Mouse (Mus musculus) leukemia stem cell, adult 10-12 weeks (primary cell): ENCODE measurements around the gene Csf2rb. TPM values are rescaled to one million over a fixed set of nuclear protein-coding genes. Genes with fewer than 3 reads are reported as not detected.

Experiments
- polyA plus RNA-seq: library from polyadenylated mRNA; stranded (reverse); fragments of >175 nt; gene quantifications from 2 replicates; pipeline ENCODE4 v1.2.3, GENCODE M21; 2012; ENCODE audit warnings: low replicate concordance

The Csf2rb gene
- polyA plus RNA-seq, result 26.4 and 33.1 TPM in 2 replicates

GRCm38 (mm10) chr15:78325671-78326339, at the start of gene Csf2rb:
Gene Csf2rb (plus strand): TSS chr15:78325752.

GRCm38 (mm10) chr15:78305341-78305933, 20.1 kb upstream of the Csf2rb start, which contains the start of gene Csf2rb2:
Gene Csf2rb2 (minus strand): TSS chr15:78305721.

GRCm38 (mm10) chr15:78395478-78395962, 70.0 kb downstream of the Csf2rb start, which contains the start of gene Tex33:
Gene Tex33 (minus strand): TSS chr15:78395912.

Other genes starting within 250 kb of the Csf2rb start
- not detected in 2 replicates for gene Cacng2, start 205.7 kb upstream of the Csf2rb start, polyA plus RNA-seq
- gene Ift27, start 151.6 kb upstream of the Csf2rb start, polyA plus RNA-seq, result 116 and 190 TPM in 2 replicates
- not detected in 2 replicates for gene Pvalb, start 119.4 kb upstream of the Csf2rb start, polyA plus RNA-seq
- 9.5 and 9.8 TPM in 2 replicates for gene Ncf4, start 81.0 kb upstream of the Csf2rb start, polyA plus RNA-seq
- 14.7 and 20.1 TPM in 2 replicates for gene Csf2rb2, start 20.0 kb upstream of the Csf2rb start, polyA plus RNA-seq
- gene Tex33, start 70.2 kb downstream of the Csf2rb start, polyA plus RNA-seq, result not detected in 2 replicates
- gene Tst, start 80.2 kb downstream of the Csf2rb start, polyA plus RNA-seq, result 7.0 and 16.7 TPM in 2 replicates
- 126 and 374 TPM in 2 replicates for gene Mpst, start 80.7 kb downstream of the Csf2rb start, polyA plus RNA-seq
- gene Kctd17, start 102.8 kb downstream of the Csf2rb start, polyA plus RNA-seq, result 71.1 and 80.6 TPM in 2 replicates
- 0.07 TPM in 1 of 2 replicates, not detected in the other for gene Tmprss6, start 142.9 kb downstream of the Csf2rb start, polyA plus RNA-seq
- 14.9 and 21.2 TPM in 2 replicates for gene Il2rb, start 169.5 kb downstream of the Csf2rb start, polyA plus RNA-seq
- gene C1qtnf6, start 205.7 kb downstream of the Csf2rb start, polyA plus RNA-seq, result 0.86 and 2.7 TPM in 2 replicates
- not detected in 2 replicates for gene Sstr3, start 218.9 kb downstream of the Csf2rb start, polyA plus RNA-seq
- gene Rac2, start 247.0 kb downstream of the Csf2rb start, polyA plus RNA-seq, result 69.9 and 406 TPM in 2 replicates